27 mouse cellular contexts compared by ENCODE assay signal in genomic region chr4:131831546-131832045, GRCm38 (mm10). TPM values are rescaled to one million over a fixed set of nuclear protein-coding genes. Genes with fewer than 3 reads are reported as not detected.
DNase-seq lines count a peak whose midpoint lies in the region; ATAC-seq lines count a peak whose summit lies in the region.
"Had no signal": no experiment of that assay in that cellular context is flagged by ENCODE, and none has a peak within 500 bp of the region (broad histone marks: within the 10 kb centered on the region; RNA-seq: fewer than 3 reads in every experiment).

No protein-coding gene starts in this region.

- H3K4me3 ChIP-seq in hindbrain, embryonic 10.5 days, result no peak overlapping the region
- no peak overlapping the region for H3K4me3 ChIP-seq in hindbrain, embryonic 13.5 days
- no peak overlapping the region for H3K4me3 ChIP-seq in embryonic facial prominence, embryonic 13.5 days
- H3K4me3 ChIP-seq: erythroblast, embryonic 14.5 days; gastrocnemius, adult 2 months; heart, embryonic 13.5 days; limb, embryonic 12.5 days; neural tube, embryonic 15.5 days; stomach, embryonic 15.5 days had no signal

- peak overlapping the region; percentile 3; the same call in 1 of the 2 replicates for H3K27ac ChIP-seq in hindbrain, embryonic 10.5 days
- no peak overlapping the region for H3K27ac ChIP-seq in hindbrain, embryonic 13.5 days
- H3K27ac ChIP-seq in embryonic facial prominence, embryonic 13.5 days, result peak overlapping the region; percentile 40; the same call in 1 of the 2 replicates
- H3K27ac ChIP-seq: gastrocnemius, adult 2 months; heart, embryonic 13.5 days; hindbrain, postnatal 0 days; limb, embryonic 12.5 days; neural tube, embryonic 15.5 days; stomach, embryonic 15.5 days had no signal

- no peak for DNase-seq in hindbrain, embryonic 10.5 days (ENCODE audit: low spot score)
- DNase-seq in brain, adult 2 months (ENCODE audit: low read depth, low spot score), result peak; percentile 45
- DNase-seq in lung, postnatal 36 days, result peak; percentile 47
- DNase-seq in adrenal gland, adult 8-10 months, result no peak
- DNase-seq: adrenal gland, adult 2 months; B cell, adult 2 months; embryo, embryonic 11 days; gastrocnemius, adult 2 months; heart, postnatal 14 days; kidney, adult 9 months; kidney, postnatal 10 days; layer of hippocampus, postnatal 36 days; liver, postnatal 0 days; midbrain, embryonic 14.5 days; retina, postnatal 1 day; right cerebral cortex, postnatal 25 days had no signal

- no peak overlapping the region for H3K4me2 ChIP-seq in hindbrain, embryonic 13.5 days
- H3K4me2 ChIP-seq in embryonic facial prominence, embryonic 13.5 days, result no peak overlapping the region
- H3K4me2 ChIP-seq: heart, embryonic 13.5 days; limb, embryonic 12.5 days; neural tube, embryonic 15.5 days; stomach, embryonic 15.5 days had no signal

- no peaks in the 10 kb centered on the region for H3K36me3 ChIP-seq in hindbrain, embryonic 10.5 days
- H3K36me3 ChIP-seq in hindbrain, embryonic 13.5 days, result no peaks in the 10 kb centered on the region
- H3K36me3 ChIP-seq in embryonic facial prominence, embryonic 13.5 days, result no peaks in the 10 kb centered on the region
- H3K36me3 ChIP-seq: heart, embryonic 13.5 days; limb, embryonic 12.5 days; neural tube, embryonic 15.5 days; stomach, embryonic 15.5 days had no signal

- no peaks in the 10 kb centered on the region for H3K9me3 ChIP-seq in hindbrain, embryonic 10.5 days
- H3K9me3 ChIP-seq in hindbrain, embryonic 13.5 days, result no peaks in the 10 kb centered on the region
- no peaks in the 10 kb centered on the region for H3K9me3 ChIP-seq in embryonic facial prominence, embryonic 13.5 days
- H3K9me3 ChIP-seq: heart, embryonic 13.5 days; limb, embryonic 12.5 days; neural tube, embryonic 15.5 days; stomach, embryonic 15.5 days had no signal

- no peak overlapping the region for H3K9ac ChIP-seq in hindbrain, embryonic 13.5 days
- H3K9ac ChIP-seq in embryonic facial prominence, embryonic 13.5 days, result no peak overlapping the region
- H3K9ac ChIP-seq: heart, embryonic 13.5 days; limb, embryonic 12.5 days; liver, postnatal 0 days; neural tube, embryonic 15.5 days; stomach, embryonic 15.5 days had no signal

- peaks cover 22% of the 10 kb centered on the region for H3K27me3 ChIP-seq in hindbrain, embryonic 10.5 days (ENCODE audit: insufficient read depth, poor library complexity, severe bottlenecking)
- H3K27me3 ChIP-seq in hindbrain, embryonic 13.5 days, result peaks cover 36% of the 10 kb centered on the region
- H3K27me3 ChIP-seq in embryonic facial prominence, embryonic 13.5 days, result peaks cover 13% of the 10 kb centered on the region

- ATAC-seq in hindbrain, embryonic 13.5 days (ENCODE audit: low FRiP score), result no peak
- ATAC-seq in embryonic facial prominence, embryonic 13.5 days (ENCODE audit: insufficient number of reproducible peaks, insufficient read depth, low FRiP score, low TSS enrichment, low read depth), result no peak
- ATAC-seq: activated CD4-positive, CD25-positive, alpha-beta regulatory T cell, adult 4 months; forebrain, embryonic 16.5 days; hindbrain, postnatal 0 days; intestine, postnatal 0 days; liver, postnatal 0 days had no signal

- WGBS in hindbrain, embryonic 10.5 days, result 80% methylated on average over 5 of the region's 5 CpGs
- 80% methylated on average over 5 of the region's 5 CpGs for WGBS in hindbrain, embryonic 13.5 days
- WGBS in embryonic facial prominence, embryonic 13.5 days, result 60% methylated on average over 5 of the region's 5 CpGs

- H3K4me1 ChIP-seq in hindbrain, embryonic 10.5 days (replicated peaks), result peaks cover 83% of the 10 kb centered on the region
- peaks cover 27% of the 10 kb centered on the region for H3K4me1 ChIP-seq in hindbrain, embryonic 13.5 days (replicated peaks)
- H3K4me1 ChIP-seq in embryonic facial prominence, embryonic 13.5 days, result peaks cover 83% of the 10 kb centered on the region

RNA-seq across cellular contexts. Expression of gene Ptpru, which starts 6.5 kb away (rescaled TPM):
- 17.0 and 17.2 TPM in 2 replicates for polyA plus RNA-seq in hindbrain, embryonic 10.5 days (2016; fragmentation: Nextera tagmentation; extraction: Ambion mirVana)
- polyA plus RNA-seq in hindbrain, embryonic 13.5 days (2015; fragmentation: Nextera tagmentation; extraction: Ambion mirVana), result 13.2 and 18.6 TPM in 2 replicates
- 30.0 and 34.3 TPM in 2 replicates for polyA plus RNA-seq in embryonic facial prominence, embryonic 13.5 days (2015; fragmentation: Nextera tagmentation; extraction: Ambion mirVana)
- 10 to 100 TPM; 40.9 to 82.9 (median 63.9) TPM for total RNA-seq in adrenal gland, adult 8-10 months (2022)

RNA-seq across cellular contexts. Expression of gene Mecr, which starts 11.7 kb away (rescaled TPM):
- 47.0 and 58.6 TPM in 2 replicates for polyA plus RNA-seq in hindbrain, embryonic 10.5 days (2016; fragmentation: Nextera tagmentation; extraction: Ambion mirVana)
- 36.9 and 38.5 TPM in 2 replicates for polyA plus RNA-seq in hindbrain, embryonic 13.5 days (2015; fragmentation: Nextera tagmentation; extraction: Ambion mirVana)
- 51.2 and 58.6 TPM in 2 replicates for polyA plus RNA-seq in embryonic facial prominence, embryonic 13.5 days (2015; fragmentation: Nextera tagmentation; extraction: Ambion mirVana)
- total RNA-seq in adrenal gland, adult 8-10 months (2022), result 10 to 100 TPM; 62.4 to 80.1 (median 74.6) TPM

RNA-seq across cellular contexts. Expression of gene Srsf4, which starts 41.8 kb away (rescaled TPM):
- polyA plus RNA-seq in hindbrain, embryonic 10.5 days (2016; fragmentation: Nextera tagmentation; extraction: Ambion mirVana), result 139 and 141 TPM in 2 replicates
- polyA plus RNA-seq in hindbrain, embryonic 13.5 days (2015; fragmentation: Nextera tagmentation; extraction: Ambion mirVana), result 115 and 119 TPM in 2 replicates
- polyA plus RNA-seq in embryonic facial prominence, embryonic 13.5 days (2015; fragmentation: Nextera tagmentation; extraction: Ambion mirVana), result 126 and 127 TPM in 2 replicates
- 10 to 100 TPM; 55.5 to 77.3 (median 63.0) TPM for total RNA-seq in adrenal gland, adult 8-10 months (2022)

Comparison
In these comparisons a context has a peak if more than half of its experiments do, and no peak if none do; other contexts are left out.
1. DNase-seq: peak in brain, adult 2 months (single experiment) and lung, postnatal 36 days (single experiment); none in hindbrain, embryonic 10.5 days (single experiment) and adrenal gland, adult 8-10 months (single experiment).